Mouse (Mus musculus) thymus, adult 2 months (tissue): ENCODE measurements around the gene Ldhd.

Experiments used
- CTCF ChIP-seq: fragments of 200-500 bp; IDR thresholded peaks from 2 replicates; pipeline ENCODE4 v1.5.1; 2012; ENCODE audit warnings: mild to moderate bottlenecking, control low read depth, low read length, moderate library complexity, borderline replicate concordance; ENCODE audit not compliant: control insufficient read depth, poor library complexity, insufficient read depth; ENCODE audit errors: extremely low read depth
- POLR2A ChIP-seq: fragments of 200-500 bp; IDR thresholded peaks from 2 replicates; pipeline ENCODE4 v1.6.1; 2012; ENCODE audit warnings: mild to moderate bottlenecking, low read length, control low read depth, moderate library complexity; ENCODE audit not compliant: control insufficient read depth, poor library complexity, insufficient read depth; ENCODE audit errors: extremely low read depth

GRCm38 (mm10) chr8:111618273-111618672 lies 11.9 kb downstream of the Ldhd start:
- no peak for TF ChIP-seq POLR2A
- TF ChIP-seq CTCF: no peak
